Mouse (Mus musculus) heart, adult 11 months (tissue): ENCODE data around the gene Ak6.
A peak's percentile ranks its signal among the peaks of the same experiment; 100 is the strongest.

ENCODE experiments used
- DNase-seq: peaks from one replicate; pipeline ENCODE4 v3.0.0; 2022

Gene Ak6

DNA sequence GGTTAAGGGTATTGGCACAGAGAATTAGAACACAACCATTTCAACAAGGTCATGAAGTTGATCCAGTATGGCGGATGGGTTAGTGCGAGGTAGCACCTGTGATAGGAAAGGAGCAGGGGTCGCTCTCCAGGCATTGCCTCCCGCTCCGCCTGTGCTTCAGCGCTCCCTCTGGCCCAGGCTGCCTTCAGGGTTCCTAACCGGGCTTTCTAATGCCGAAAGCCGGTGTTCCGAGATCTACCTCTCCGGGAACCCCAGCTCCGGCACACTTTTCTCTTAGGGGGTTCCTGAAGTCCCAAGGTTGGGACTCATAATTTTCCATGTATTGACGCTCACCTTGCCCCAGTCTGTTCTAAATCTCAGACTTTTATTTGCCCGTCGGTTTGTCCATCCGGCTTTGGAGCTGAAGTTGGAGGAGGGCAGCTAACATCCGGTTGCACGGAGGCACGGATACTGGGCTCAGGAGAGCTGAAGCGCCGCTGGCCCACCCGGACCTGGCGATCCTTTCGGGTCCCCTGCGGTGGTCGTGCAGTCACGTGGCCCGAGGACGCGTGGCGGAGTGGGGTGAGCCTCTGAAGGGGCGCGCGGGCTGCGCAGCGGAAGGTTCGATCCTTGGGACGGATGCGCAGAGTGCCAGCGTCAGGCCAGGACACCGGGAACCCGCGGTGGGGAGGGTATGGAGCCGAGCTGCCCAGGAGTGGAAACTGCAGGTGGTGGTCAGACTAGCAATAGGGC lies 18.7 kb downstream of the Ak6 start, which contains the start of gene Ccdc125:
TSS of gene Ccdc125 (plus strand) at position 427 of the 732 bp plus-strand sequence.
- DNase-seq = peak; percentile 91

DNA sequence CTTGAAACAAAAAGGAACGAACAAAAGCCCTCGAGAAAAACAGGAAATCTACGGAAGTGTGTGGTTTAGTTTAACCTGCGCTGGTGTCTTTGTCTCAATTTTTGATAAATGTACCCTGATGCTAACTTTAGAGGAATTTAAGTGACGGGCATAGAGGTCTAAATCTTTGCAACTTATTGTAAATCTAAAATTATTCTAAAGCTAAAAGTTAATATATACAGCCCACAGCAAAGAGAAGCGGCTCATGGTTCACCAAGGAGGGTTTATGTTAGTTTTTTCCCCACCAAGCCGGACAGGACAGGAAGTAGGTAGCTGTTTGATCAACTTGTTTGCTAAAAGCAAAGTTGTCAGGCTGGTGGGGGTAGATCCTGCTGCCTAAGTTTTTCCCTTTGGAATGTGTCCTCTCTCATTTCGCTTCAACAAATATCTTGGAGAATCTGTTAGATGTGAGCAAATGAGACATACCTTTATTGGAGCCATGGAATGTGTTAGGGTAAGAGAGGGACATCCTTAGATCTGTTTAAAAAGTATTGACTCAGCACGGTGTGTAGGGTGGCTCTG lies 19.5 kb downstream of the Ak6 start:
- peak; percentile 7 for DNase-seq

DNA sequence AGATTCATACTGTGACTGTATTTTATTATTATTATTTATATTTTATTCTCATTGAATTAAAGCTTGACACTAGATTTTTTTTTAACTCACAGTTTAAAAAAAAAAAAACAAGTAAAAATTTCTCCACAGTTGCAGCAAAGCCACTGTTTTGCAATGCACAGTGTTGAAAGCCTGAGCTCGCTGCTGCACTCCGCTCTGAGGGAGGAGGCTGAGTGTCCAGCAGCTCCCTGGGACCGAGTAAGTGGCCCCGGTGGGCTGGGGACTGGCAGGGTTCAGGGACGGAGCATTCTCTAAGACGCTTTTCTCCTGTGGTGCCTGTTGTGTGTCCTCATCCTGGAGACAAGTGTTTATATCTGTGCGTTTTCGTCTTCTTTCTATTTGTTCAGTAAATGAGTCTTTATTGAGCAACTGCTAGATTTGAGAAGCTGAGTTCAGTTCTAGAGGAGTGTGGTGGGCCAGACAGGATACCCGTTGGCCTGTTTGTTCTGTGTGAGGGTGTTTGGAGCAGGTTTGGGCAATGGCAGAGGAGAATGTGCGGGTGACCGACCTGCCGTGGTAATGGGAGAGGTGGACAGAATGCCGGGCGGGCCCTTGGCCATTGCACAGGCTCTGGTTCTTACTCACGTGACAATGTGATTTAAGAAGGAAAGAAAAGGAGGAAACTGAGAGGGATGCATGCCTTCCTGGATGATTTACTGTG lies 25.3 kb downstream of the Ak6 start:
- no peak for DNase-seq

DNA sequence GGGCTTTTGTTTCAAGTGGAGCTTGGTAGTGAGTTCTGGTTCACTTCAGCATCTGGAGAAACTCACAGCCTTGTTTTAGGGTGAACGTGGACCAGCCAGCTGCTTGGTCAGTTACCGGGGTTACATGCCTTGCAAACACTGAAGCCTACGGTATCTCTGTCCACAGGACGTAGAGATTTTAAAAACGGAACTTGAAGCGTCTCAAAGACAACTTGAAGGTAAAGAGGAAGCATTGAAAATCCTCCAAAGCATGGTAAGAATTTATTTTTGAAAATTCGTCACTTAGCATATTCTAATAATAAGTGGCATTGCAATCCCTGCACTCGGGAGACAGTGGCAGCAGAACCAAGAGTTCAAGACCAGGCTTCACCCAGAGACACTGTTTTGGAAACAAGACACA lies 30.8 kb downstream of the Ak6 start:
- no peak for DNase-seq

DNA sequence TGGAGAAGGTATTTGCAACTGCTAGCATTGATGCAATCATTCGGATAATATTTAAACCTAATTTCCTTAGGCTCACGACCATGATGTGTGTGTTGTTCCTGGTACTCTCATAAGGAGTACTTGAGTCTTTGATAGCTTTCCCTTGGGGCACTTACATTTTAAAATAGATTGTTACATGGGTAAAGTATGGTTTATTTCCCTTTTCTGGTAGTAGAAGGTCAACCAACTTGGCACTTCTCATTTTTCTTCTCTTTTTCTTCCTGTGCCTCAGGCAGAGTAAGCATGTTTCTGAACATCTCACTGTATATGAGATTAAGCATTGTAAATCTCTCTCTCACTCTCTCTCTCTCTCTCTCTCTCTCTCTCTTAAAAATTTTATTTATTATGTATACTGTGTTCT lies 32.1 kb downstream of the Ak6 start:
- DNase-seq = no peak

DNA sequence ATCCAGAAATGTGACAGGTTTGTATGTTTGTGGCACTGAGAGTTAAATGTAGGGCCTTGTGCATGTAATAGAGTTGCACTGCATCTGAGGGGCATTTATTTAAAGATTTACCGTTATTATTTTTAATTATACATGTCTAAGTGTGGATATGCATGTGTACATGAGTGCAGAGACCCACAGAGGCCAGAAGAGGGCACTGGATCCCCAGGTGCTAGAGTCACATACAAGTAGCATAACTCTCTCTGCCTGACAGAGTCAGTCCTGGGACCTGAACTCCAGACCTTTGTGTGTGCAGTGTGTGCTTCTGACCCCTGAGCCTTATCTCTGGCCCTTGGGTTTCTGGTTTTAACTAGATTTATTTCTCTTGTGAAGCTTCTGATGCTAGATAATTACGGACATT lies 33.6 kb downstream of the Ak6 start:
- no peak for DNase-seq

DNA sequence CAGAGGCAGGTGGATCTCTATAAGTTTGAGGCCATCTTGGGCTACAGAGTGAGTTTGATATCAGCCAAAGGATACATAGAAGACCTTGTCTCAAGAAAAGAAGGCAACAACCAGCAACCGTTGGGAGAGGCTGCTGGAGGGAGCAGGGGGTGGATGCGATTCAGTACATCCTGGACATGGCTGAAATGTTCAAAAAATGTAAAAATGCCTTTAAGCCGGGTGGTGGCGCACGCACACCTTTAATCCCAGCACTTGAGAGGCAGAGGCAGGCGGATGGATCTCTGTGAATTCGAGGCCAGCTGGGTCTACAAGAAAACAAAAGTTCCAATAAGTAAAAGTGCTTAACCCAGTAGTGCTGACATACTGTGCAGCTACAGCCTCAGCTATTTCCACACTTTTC lies 36.7 kb downstream of the Ak6 start:
- DNase-seq = peak; percentile 51

DNA sequence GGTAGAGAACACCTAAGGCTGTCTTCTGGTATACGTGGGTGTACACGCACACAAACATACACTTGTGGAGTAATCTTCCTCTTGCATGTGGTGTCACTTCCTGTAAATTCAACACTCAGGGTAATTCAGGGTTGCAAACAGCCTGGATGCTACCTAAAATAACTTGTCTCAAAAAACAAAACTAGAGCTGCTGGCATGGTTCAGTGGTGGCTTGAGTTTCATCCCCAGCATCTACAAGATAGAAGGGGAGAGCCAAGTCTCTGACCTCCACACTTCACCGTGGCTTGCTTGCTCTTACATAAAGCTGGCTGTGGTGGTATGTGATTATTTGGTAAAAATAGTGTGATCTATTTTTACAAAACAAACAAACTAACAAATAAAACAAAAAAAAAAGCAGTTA lies 46.8 kb downstream of the Ak6 start:
- no peak for DNase-seq

DNA sequence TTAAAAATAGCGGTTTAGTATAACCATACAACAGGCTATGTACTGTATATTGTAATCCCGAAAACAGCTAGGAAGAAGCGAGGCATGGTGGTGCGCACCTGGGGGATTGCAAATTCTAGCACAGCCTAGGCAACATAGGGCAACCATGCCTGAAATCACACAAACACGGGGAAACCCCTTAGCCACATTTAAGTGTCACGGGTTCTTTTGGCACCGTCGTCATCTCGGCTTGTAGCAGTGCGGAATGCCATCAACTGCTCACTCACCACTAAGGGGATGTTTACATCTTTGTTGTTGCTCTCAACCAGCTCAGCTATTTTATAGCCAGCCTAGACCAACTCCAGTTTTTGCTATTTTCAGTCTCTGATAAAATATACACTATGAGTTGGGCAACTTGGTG lies 48.1 kb downstream of the Ak6 start:
- DNase-seq = peak; percentile 55

DNA sequence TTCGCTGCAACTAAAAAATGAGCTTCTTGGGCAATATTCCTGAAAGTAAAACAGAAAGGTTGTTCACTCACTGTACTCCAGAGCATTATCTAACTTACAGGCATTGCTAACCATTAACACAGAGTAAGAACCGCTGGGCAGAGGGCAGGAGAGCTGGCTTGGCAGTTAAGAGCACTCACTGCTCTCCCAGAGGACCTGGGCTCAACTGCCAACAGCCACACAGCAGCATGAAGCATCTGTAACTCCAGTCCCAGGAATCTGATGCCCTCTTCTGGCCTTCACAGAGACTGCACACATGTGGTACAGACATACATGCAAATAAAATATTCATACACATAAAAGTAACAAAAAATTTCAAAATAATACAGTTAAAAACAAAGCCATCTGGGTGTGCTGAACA lies 52.7 kb downstream of the Ak6 start:
- peak; percentile 78 for DNase-seq

DNA sequence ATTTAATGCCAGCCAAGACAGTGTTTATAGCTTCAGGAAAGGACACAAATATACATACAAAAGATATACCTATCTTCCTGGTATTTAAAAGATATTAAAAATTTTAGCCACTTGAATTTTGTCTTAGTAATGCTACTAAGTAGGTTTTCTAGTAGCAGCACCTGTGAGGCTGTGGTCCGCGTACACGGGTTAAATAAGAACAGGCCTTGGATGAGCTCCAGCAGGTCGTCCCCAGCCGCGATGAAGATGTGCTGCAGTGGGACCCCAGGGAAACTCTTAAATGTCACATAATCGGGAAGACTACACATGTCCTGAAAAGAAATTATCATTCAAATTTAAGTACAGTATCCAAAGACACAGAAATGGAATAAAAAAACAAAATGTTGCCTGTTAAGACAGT lies 55.4 kb downstream of the Ak6 start:
- peak; percentile 56 for DNase-seq

DNA sequence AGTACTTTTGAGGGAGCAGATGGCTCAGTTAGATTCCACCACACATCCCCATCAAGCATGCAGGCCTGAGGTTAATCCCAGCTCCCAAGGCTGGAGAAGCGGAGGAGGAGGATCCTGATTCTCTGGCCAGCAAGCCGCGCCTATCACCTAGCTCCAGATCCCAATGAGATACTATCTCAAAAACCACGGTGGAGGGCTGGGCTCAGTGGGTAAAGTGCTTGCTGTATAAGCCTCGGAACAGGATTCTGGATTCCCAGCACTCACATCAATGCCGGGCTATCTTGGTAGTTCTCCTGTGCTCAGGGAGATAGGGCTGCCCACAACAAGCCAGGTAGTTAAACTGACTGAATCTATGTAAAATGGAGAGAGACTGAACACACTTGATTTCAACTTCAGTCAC lies 64.7 kb downstream of the Ak6 start:
- DNase-seq = peak; percentile 67
